Mouse (Mus musculus): Measurements from ENCODE around the gene Rhoq.

The Rhoq gene

DNA sequence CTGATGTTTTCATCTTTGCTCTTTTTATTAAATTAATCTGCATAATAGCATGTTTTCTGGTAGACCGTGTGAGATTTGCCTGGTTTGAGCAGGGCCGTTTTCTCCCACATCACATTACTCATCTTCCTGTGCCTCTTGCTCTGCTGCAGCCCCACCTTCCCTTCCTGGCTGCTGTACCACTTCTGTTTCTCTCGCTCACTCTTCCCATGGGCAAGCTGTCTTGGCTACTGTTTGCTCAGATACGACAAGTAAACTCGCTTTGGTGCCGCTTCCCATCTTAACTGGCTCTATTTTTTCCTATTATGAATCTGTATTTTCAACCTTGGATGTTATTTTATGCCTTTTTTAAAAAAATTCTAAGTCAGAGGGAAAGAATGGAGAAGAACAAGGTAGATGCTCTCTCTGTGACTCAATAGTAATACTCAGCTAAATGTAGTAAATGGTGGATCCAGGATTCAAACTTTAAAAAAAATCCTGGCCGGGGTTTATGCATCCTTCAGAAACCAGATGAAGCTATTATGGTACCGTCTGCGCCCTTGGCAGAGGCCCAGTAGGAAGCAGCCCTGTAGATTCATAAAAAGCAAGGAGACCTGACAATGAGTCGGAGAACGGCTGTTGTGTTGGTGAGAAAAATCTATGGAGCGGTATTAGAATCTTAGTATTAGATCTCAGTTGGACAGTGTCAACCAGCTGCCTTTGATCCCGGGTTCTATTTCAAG is 48.6 kb downstream of the Rhoq start:
- no peak for DNase-seq

- DNase-seq, result no peak
These were observed 56.8 kb downstream of the Rhoq start for GRCm38 (mm10) chr17:87019692-87020091.

DNA sequence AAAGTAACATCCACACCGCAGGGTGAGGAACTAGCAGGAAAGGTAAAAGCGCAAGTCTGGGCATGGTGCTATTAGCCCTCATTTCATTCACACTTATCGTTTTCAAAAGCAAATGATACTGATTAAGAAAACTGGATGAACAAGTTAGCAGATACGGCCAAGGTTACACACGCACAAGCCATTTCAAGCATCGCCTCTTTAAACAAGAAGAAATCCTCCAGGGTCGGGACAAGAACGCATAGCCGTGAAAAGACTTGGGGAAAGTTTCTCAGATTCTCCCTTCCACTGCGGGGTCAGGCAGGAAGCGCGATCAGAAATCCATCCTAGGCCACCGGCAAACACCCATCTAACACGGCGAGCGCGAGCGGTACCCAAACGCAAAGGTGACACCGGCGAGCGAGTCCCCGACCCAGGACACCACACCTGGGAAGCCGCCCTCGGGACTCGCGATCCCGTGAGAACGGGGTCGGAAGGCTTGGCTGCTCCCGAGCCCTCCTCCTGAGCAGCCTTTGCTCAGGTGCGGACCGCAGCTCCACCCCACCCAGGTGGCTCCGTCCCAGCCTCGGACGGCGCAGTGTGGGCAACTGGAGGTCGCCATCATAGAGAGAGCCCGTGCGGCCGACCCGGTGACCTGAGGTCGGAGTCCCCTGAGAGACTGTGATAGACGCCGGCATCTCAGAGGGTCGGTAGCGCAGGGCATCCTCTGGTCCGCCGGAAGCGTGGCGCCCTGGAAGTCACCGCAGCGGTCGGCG is 61.8 kb downstream of the Rhoq start:
- DNase-seq, result no peak

DNA sequence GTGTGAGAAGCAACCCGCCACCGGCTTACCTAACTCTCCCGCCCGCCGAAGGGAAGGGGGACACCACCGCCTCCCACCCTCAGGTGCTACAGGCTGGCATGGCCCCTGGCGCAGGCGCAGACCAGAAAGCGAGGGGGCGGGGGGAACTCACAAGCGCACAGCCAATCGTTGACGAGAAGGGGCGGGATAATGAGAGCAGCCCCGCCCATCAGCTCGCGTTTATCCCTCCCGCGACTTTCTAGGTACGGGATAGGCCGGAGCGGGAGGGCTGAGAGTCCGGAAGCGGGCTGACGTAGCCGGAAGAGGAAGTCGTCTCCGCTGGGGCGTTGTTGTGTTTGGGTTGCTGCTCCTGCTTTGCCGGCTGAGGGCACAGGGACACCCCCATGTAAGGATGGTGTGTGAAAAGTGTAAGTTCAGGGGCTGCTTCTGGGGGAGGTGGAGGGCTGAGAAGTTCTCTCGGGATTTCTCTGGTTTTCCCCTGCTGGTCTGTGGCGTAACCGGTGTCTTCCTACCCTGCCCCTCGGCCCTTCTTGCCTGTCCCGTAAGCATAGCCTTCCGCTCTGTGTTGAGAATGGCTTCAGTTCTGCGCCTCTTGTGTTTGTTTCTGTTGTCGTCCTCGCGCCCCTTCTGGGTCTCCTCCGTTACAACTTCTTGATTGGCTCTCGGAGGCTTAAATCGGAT is 62.5 kb downstream of the Rhoq start, which contains the start of the genes Pigf and Cript:
Pigf (minus strand) TSS at position 138 of the 681 bp plus-strand sequence.
Cript (plus strand) TSS at position 282 of the 681 bp plus-strand sequence.
- DNase-seq, result peak; percentile 99

DNA sequence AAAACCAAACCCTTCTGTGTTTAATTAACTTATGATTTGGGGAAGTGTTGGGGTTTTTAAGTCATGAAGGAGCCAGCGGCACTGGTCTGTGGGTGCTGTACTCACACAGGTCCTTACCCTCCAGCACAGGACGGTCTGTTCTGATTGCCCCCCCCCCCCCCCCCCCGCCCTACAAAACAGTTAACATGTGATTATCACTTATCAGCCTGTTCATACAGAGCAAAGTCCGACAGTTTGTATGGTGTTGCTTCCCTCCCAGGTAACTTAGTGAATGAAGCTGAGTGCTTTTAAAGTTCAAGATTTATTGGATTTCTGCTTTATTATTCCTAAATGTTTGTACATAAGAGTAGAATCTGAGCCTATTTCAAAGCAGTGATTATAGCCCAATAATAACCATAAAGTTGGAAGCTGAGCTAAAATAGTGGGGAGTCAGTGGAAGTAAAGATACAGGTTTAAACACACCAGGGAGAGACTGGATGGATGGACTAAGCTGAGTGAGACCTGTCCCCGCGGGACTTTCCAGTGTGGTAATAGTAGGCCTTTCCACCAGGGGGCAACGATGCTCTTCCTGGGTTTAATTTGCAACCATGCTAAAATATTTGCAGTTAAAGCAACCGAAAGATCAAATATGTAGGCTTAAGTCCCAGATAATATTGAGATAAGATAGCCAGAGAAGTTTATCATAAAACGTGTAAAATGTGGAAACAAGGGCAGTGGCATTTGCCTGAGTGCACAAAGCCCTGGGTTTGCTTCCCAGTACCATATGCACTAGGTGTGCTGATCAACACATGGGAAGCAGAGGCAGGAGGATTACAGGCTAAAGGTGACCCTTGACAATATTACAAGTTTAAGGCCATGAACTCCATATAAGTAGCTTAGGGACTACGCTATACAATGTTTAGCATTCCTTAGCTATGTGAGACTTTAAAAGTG is 73.5 kb downstream of the Rhoq start:
- peak; percentile 65 for DNase-seq

DNA sequence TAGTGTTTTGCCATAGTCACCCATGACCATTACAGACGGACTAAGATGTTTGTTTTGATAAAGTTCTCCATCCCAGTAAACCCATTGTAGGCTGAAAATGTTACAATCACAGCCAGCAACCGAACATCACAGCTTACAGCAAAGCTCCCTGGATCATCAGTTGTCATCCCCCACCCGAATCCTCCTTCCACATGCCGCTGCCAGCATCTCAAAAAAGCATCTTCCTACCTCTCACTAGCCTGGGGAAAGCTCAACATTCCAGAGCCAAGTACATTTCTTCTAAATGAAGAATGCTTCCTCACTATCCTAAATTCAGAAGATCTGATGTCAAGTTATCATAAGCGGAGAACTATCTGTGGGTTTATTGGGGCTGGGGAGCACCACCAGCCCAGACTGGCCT is 75.6 kb downstream of the Rhoq start:
- no peak for DNase-seq

DNA sequence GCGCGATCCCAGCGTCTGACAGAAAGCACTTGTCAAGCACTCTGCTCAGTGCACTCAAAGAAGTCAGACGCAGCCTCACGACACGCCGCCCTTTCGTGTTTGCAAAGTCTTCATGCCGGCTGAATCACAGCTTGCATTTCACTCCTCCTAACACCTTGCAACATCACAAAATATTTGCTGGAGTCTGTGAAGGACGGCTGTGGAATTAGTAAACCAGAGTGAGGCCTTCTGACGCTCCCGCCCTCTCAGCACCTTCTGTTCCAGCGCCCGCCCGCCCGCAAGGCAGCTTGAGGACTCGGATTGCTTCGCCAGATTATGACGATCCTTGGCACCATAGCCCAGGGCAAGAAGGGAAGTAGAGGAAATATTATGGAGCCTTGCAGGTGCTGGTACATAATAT is 78.9 kb downstream of the Rhoq start:
- no peak for DNase-seq

- peak; percentile 97 for DNase-seq
These were observed 81.5 kb downstream of the Rhoq start for GRCm38 (mm10) chr17:87044364-87044763.

DNA sequence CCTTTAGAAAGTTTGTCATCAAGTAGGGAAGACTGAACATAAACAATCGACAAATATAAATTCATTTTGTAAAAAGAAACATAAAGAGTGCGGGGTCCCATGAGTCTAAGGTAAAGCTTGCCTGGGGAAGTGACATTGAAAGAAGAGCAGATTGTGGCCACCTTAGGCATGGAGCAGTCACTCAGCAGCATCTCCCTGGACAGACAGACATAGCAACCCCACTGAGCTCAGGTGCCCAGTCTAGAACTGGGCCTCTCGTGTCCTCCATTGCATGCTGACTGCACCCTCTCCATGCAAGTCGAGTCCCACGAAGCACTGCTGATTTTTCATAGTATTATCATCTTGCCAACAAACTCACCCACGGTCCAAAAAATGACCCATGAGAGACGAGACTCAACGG is 81.9 kb downstream of the Rhoq start:
- DNase-seq, result no peak

Data from embryo, embryonic 11 days (tissue).